Mouse (Mus musculus) embryonic fibroblast, embryonic 13.5 days (primary cell): Measurements from ENCODE around the gene Ppp1cc.

ENCODE experiments used
- CTCF ChIP-seq: IDR thresholded peaks from 2 replicates; pipeline ENCODE4 v1.5.1; 2011; ENCODE audit warnings: mild to moderate bottlenecking, control low read depth, low read length, moderate library complexity, borderline replicate concordance; ENCODE audit not compliant: insufficient read depth
- POLR2A ChIP-seq: IDR thresholded peaks from 2 replicates; pipeline ENCODE4 v1.6.1; 2011; ENCODE audit warnings: low read depth, mild to moderate bottlenecking, control low read depth, low read length, moderate library complexity

GRCm38 (mm10) chr5:122143543-122143942 lies 14.5 kb upstream of the Ppp1cc start:
- TF ChIP-seq CTCF (no peak), POLR2A (no peak)
